Mouse (Mus musculus) hindbrain, embryonic 10.5 days (tissue): ENCODE measurements at regions not wholly inside any gene's neighbourhood (a gene's known extent, or its start where the extent isn't known, plus 50 kb on each side); places are given as distances from the start of the nearest gene placed in this dataset.

ENCODE experiments used
- DNase-seq: peaks from one replicate; pipeline ENCODE4 v3.0.0-alpha.2; 2017; ENCODE audit warnings: low spot score
- H3K27ac ChIP-seq: fragments of 300-500 bp; sonication (generic); 2 replicates; pipeline ENCODE4 v1.5.1; 2016; ENCODE audit warnings: mild to moderate bottlenecking, moderate library complexity
- H3K27me3 ChIP-seq: fragments of 300-500 bp; sonication (generic); 2 replicates; pipeline ENCODE4 v1.6.1; 2016; ENCODE audit warnings: mild to moderate bottlenecking; ENCODE audit not compliant: poor library complexity, insufficient read depth, severe bottlenecking
- H3K36me3 ChIP-seq: fragments of 300-500 bp; sonication (generic); 2 replicates; pipeline ENCODE4 v1.6.1; 2016; ENCODE audit warnings: mild to moderate bottlenecking, moderate library complexity
- H3K4me1 ChIP-seq: fragments of 300-500 bp; sonication (generic); replicated peaks from 2 replicates; pipeline ENCODE4 v1.6.1; 2016; ENCODE audit warnings: mild to moderate bottlenecking
- H3K4me3 ChIP-seq: fragments of 300-500 bp; sonication (generic); 2 replicates; pipeline ENCODE4 v1.5.1; 2016; ENCODE audit warnings: mild to moderate bottlenecking, moderate library complexity
- H3K9me3 ChIP-seq: fragments of 300-500 bp; sonication (generic); 2 replicates; pipeline ENCODE4 v1.6.1; 2016; ENCODE audit warnings: mild to moderate bottlenecking, moderate library complexity
- WGBS: fragments of 180-500 bp; shearing (Covaris S2); methylation state at CpG from one replicate; pipeline ENCODE4 v1.1.7; 2016; 5-methylcytosine and 5-hydroxymethylcytosine counted together

DNA sequence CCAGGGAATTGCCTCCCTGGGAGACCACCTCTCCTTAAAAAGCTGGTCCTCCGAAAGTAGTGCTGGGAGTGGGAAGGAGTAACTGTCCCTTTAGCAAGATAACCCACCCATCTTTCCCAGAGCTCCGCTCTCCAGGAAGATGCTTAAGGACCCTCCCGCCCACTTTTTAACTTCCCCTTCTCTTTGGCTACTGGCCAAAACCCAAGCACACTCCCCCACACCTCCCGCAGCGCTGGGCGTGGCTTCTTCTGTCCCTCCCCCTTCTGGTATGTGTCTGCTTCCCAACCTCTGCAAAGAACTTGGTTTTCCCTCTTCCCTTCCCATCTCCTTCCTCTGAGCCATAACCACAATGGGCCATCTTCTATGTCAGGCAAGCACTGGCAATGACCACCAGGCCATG, 85.4 kb downstream of the Rpap3 start:
- DNase-seq = no peak
- H3K9me3 ChIP-seq = no peaks in the 10 kb centered on the region
- no peaks in the 10 kb centered on the region for H3K36me3 ChIP-seq
- H3K4me1 ChIP-seq = 0 out of 2 replicates have a peak, but pooled peaks cover 6% of the 10 kb centered on the region
- H3K27ac ChIP-seq = no peak overlapping the region
- WGBS = 70% methylated on average over 6 of the region's 6 CpGs
- H3K27me3 ChIP-seq = no peaks in the 10 kb centered on the region
- H3K4me3 ChIP-seq = no peak overlapping the region

- no peaks in the 10 kb centered on the region for H3K9me3 ChIP-seq
- no peak overlapping the region for H3K27ac ChIP-seq
- no peaks in the 10 kb centered on the region for H3K27me3 ChIP-seq
- no peak overlapping the region for H3K4me3 ChIP-seq
- no peaks in the 10 kb centered on the region for H3K36me3 ChIP-seq
- DNase-seq = no peak
- 88% methylated on average over 7 of the region's 7 CpGs for WGBS
- H3K4me1 ChIP-seq = 0 out of 2 replicates have a peak, but pooled peaks cover 6% of the 10 kb centered on the region
These were observed 85.9 kb downstream of the Rpap3 start for GRCm38 (mm10) chr15:97619764-97620163.

- Histone ChIP-seq H3K9me3 (0 out of 2 replicates have a peak, but pooled peaks cover 3% of the 10 kb centered on the region), H3K27ac (no peak overlapping the region), H3K4me1 (peaks cover 7% of the 10 kb centered on the region; the same call in 1 of the 2 replicates), H3K36me3 (no peaks in the 10 kb centered on the region), H3K27me3 (no peaks in the 10 kb centered on the region), H3K4me3 (no peak overlapping the region)
- WGBS = 87% methylated on average over 2 of the region's 2 CpGs
- no peak for DNase-seq
These were observed 93.3 kb downstream of the Rpap3 start for GRCm38 (mm10) chr15:97612325-97612724.

DNA sequence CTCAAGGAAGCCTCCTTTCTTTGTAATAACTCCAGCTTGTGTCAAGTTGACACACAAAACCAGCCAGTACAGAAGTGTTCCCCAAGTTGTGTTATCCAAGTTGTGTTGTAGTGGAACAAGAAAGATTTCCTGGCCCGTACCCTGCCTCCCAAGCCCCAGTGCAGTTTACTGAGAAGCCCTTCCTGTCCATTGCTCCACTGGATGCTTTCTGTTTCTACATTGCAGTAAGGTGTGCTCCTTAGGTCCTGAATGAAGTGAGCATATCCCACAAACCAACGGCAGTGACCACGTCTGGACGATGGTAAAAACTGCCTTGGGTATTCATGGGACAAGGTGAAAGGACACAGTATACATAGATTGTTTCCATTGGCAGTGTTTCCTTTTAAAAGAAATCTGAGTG, 94.9 kb downstream of the Rpap3 start:
- no peak overlapping the region for H3K4me3 ChIP-seq
- H3K27me3 ChIP-seq = no peaks in the 10 kb centered on the region
- WGBS = 89% methylated on average over 4 of the region's 4 CpGs
- H3K36me3 ChIP-seq = no peaks in the 10 kb centered on the region
- 0 out of 2 replicates have a peak, but pooled peaks cover 3% of the 10 kb centered on the region for H3K9me3 ChIP-seq
- no peak overlapping the region for H3K27ac ChIP-seq
- DNase-seq = no peak
- peaks cover 19% of the 10 kb centered on the region for H3K4me1 ChIP-seq

GRCm38 (mm10) chr15:97609496-97609895, 96.1 kb downstream of the Rpap3 start:
- H3K4me1 ChIP-seq = peaks cover 19% of the 10 kb centered on the region
- no peaks in the 10 kb centered on the region for H3K36me3 ChIP-seq
- 0 out of 2 replicates have a peak, but pooled peaks cover 3% of the 10 kb centered on the region for H3K9me3 ChIP-seq
- H3K4me3 ChIP-seq = no peak overlapping the region
- no peak for DNase-seq
- 64% methylated on average over 7 of the region's 7 CpGs for WGBS
- no peak overlapping the region for H3K27ac ChIP-seq
- no peaks in the 10 kb centered on the region for H3K27me3 ChIP-seq

- no peak for DNase-seq
- Histone ChIP-seq H3K27me3 (no peaks in the 10 kb centered on the region), H3K4me1 (peaks cover 19% of the 10 kb centered on the region), H3K27ac (no peak overlapping the region), H3K9me3 (0 out of 2 replicates have a peak, but pooled peaks cover 3% of the 10 kb centered on the region), H3K4me3 (no peak overlapping the region), H3K36me3 (no peaks in the 10 kb centered on the region)
- 90% methylated on average over 7 of the region's 7 CpGs for WGBS
These were observed 97.0 kb downstream of the Rpap3 start for GRCm38 (mm10) chr15:97608651-97609050.

- no peak overlapping the region; the same call in 1 of the 2 replicates for H3K4me3 ChIP-seq
- H3K36me3 ChIP-seq = no peaks in the 10 kb centered on the region
- no peak for DNase-seq
- H3K27me3 ChIP-seq = no peaks in the 10 kb centered on the region
- H3K27ac ChIP-seq = no peak overlapping the region
- 0 out of 2 replicates have a peak, but pooled peaks cover 3% of the 10 kb centered on the region for H3K9me3 ChIP-seq
- H3K4me1 ChIP-seq = peaks cover 19% of the 10 kb centered on the region
- 65% methylated on average over 15 of the region's 15 CpGs for WGBS
These were observed 97.9 kb downstream of the Rpap3 start for GRCm38 (mm10) chr15:97607617-97608206.

DNA sequence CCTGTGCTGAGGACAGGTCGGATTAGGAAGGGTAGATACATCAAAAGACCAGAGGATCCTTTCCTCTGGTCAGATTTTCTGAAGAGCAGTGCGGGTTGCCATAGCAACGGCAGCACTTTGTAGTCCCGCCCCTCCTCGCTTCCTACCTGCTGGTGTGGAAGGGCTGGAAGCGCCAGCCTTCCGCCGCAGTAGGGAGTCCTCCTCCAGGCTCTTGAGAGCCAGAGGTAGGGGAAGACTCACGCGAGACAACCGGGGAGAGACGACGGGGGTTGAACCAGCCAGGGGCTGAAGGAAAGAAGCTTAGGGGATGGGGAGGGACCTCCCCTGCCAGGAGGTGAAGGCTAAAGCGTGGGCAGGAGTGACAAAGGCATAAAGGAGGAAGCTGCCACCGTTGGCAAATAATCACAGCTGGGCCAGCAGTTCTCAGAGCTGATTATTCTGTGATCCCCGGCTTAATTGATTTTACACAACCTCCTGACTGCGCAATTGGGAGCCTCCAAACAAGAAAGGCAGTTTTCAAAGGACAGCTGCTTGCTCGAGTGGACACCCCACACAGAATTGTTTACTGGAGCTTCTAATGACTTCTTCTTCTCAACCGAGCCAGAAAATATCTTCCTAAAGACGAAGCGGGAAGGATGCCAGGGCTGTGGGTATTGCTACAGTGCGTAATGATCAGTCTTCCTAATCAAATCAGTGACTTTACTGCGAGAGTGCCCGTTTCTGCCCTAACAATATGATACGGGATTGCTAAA, 98.8 kb downstream of the Rpap3 start:
- peak; percentile 74 for DNase-seq
- 9% methylated on average over 25 of the region's 25 CpGs for WGBS
- Histone ChIP-seq H3K4me1 (peaks cover 19% of the 10 kb centered on the region), H3K27me3 (no peaks in the 10 kb centered on the region), H3K27ac (peak overlapping the region; percentile 88), H3K9me3 (0 out of 2 replicates have a peak, but pooled peaks cover 3% of the 10 kb centered on the region), H3K36me3 (no peaks in the 10 kb centered on the region), H3K4me3 (peak overlapping the region; percentile 51)

DNA sequence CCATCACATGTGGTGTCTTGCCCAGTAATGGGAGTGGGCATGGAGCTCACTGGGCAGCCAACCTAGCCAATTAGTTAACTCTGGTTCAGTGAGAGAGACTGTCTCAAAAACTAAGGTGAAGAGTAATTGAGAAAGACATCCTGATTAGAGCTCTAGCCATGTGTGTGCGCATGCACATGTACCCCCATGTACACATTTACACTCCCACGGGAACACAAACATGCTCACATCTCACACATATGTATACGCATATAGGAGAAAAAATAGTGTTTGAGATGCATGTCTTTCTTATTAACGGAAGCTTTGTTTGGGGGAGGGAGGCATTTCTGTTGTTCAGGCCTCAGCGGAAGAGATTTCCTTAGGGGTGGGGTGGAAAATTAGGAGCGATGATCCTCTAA, 99.4 kb downstream of the Rpap3 start:
- no peaks in the 10 kb centered on the region for H3K27me3 ChIP-seq
- 44% methylated on average over 6 of the region's 6 CpGs for WGBS
- peak overlapping the region; percentile 51 for H3K4me3 ChIP-seq
- H3K9me3 ChIP-seq = 0 out of 2 replicates have a peak, but pooled peaks cover 3% of the 10 kb centered on the region
- H3K27ac ChIP-seq = peak overlapping the region; percentile 88
- DNase-seq = no peak
- H3K36me3 ChIP-seq = no peaks in the 10 kb centered on the region
- peaks cover 19% of the 10 kb centered on the region for H3K4me1 ChIP-seq

DNA sequence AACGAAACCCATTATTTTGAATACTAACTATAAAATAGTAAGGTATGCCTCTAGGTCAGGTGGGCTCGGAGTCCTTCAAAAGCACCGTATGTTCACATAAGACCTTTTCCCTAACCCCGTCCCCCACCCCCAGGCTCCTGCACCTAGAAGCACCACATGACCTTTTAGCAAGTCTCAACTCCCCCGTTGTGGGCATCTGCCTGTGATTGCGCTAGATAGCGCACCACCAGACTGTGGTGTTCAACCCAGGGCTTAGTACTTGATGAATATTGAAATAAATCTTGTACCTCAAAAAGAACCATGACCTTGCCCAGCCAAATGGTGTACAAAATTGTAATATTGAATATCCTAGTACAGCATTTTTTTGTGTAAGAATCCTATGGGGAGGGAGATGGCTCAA, 99.8 kb downstream of the Rpap3 start:
- H3K27ac ChIP-seq = no peak overlapping the region
- no peak for DNase-seq

DNA sequence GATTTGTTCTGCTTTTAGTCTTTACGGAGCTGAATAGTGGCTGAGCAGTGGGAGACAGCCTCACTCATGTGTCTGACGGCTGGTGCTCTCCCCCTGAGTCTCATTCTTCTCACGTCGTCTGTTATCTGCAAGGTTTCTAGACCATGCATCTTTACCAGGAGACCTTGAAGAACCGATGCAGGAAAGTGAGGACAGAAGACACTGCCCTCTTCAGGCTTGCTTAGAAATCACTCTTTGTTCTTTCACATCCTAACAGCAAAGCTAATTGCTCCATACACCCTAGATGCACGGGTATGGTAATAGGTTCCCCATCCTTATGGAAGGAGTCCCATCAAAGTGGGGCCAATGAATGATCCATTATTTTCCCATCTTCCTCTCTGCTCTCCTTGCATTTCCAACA, 102.1 kb downstream of the Rpap3 start:
- Histone ChIP-seq H3K36me3 (no peaks in the 10 kb centered on the region), H3K9me3 (0 out of 2 replicates have a peak, but pooled peaks cover 3% of the 10 kb centered on the region), H3K27ac (no peak overlapping the region), H3K27me3 (no peaks in the 10 kb centered on the region), H3K4me1 (peaks cover 19% of the 10 kb centered on the region), H3K4me3 (no peak overlapping the region)
- DNase-seq = no peak
- WGBS = 58% methylated on average over 6 of the region's 6 CpGs

More for the DNA sequence above, 99.8 kb downstream of the Rpap3 start:
- Histone ChIP-seq H3K4me3 (no peak overlapping the region), H3K4me1 (peaks cover 19% of the 10 kb centered on the region), H3K27me3 (no peaks in the 10 kb centered on the region), H3K9me3 (0 out of 2 replicates have a peak, but pooled peaks cover 3% of the 10 kb centered on the region), H3K36me3 (no peaks in the 10 kb centered on the region)
- 94% methylated on average over 7 of the region's 7 CpGs for WGBS

GRCm38 (mm10) chr15:97598270-97598669, 107.4 kb downstream of the Rpap3 start:
- no peak overlapping the region for H3K27ac ChIP-seq
- H3K4me3 ChIP-seq = no peak overlapping the region
- no peaks in the 10 kb centered on the region for H3K27me3 ChIP-seq
- 89% methylated on average over 8 of the region's 8 CpGs for WGBS
- H3K9me3 ChIP-seq = no peaks in the 10 kb centered on the region
- no peak for DNase-seq
- H3K4me1 ChIP-seq = peaks cover 42% of the 10 kb centered on the region
- no peaks in the 10 kb centered on the region for H3K36me3 ChIP-seq

DNA sequence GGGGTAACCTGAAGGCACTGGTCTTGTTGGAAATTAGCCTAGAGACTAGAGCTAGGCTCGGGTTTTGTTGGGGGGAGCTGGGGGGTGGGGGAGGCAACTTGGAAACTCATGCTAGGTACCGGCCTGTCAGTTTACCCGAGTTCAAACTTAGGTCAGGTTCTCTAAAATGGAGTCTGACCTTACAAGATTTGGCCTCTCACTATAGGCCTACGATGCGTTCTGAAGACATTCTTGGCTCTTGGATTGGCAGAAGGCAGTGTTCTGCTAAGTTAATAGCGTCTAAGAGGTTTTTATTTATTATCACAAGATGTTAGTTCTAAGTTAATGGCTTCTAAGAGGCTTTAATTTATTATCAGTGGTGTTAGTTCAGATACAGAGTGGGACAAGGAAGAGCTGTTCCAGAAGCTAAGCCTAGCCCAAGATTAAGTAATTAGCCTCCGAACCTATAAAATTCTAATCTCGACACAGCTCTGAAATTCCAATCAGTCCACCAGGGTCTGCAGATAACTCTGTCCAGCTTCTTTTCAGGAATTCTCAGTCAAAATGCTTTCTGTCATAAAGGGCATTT, 109.0 kb downstream of the Rpap3 start:
- H3K4me1 ChIP-seq = peaks cover 43% of the 10 kb centered on the region
- DNase-seq = no peak
- H3K9me3 ChIP-seq = no peaks in the 10 kb centered on the region
- WGBS = 88% methylated on average over 8 of the region's 8 CpGs
- no peak overlapping the region for H3K4me3 ChIP-seq
- H3K36me3 ChIP-seq = no peaks in the 10 kb centered on the region
- 0 out of 2 replicates have a peak overlapping the region, but pooled peaks have one; percentile 35 for H3K27ac ChIP-seq
- no peaks in the 10 kb centered on the region for H3K27me3 ChIP-seq
